Mouse (Mus musculus): ENCODE data around the gene Rab19. TPM values are rescaled to one million over a fixed set of nuclear protein-coding genes. Genes with fewer than 3 reads are reported as not detected.
"Not testable (repeated sequence)": the region's sequence is repeated elsewhere in the genome, so short reads cannot be mapped to it uniquely, and the experiment has no call there.

Rab19 gene
- polyA plus RNA-seq, 1 experiment from 2014 or later, result 1.7 TPM

- peak overlapping the region; percentile 30; the same call in 1 of the 2 replicates for H3K27ac ChIP-seq (ENCODE audit: low read depth, low read length)
- no peak overlapping the region for H3K9ac ChIP-seq (ENCODE audit: low read depth, low read length)
- no peak overlapping the region for H3K4me2 ChIP-seq (replicated peaks; ENCODE audit: low read depth, low read length)
- no peaks in the 10 kb centered on the region for H3K4me1 ChIP-seq (ENCODE audit: control insufficient read depth, insufficient read depth, low read length)
- H3K9me3 ChIP-seq (ENCODE audit: control insufficient read depth, low read length), result no peaks in the 10 kb centered on the region
- no peak for ATAC-seq (ENCODE audit: low FRiP score, low TSS enrichment)
- peaks cover 64% of the 10 kb centered on the region for H3K36me3 ChIP-seq (ENCODE audit: control insufficient read depth, insufficient read depth, low read length)
- H3K27me3 ChIP-seq (ENCODE audit: control insufficient read depth, insufficient read depth, low read length), result no peaks in the 10 kb centered on the region
- H3K4me3 ChIP-seq (ENCODE audit: low read length), result no peak overlapping the region
- 35% methylated on average over 4 of the region's 4 CpGs for WGBS
Measured at GRCm38 (mm10) chr6:39347880-39348814, 32.8 kb upstream of the Rab19 start.

- no peak overlapping the region for H3K27ac ChIP-seq (ENCODE audit: low read depth, low read length)
- H3K9me3 ChIP-seq (ENCODE audit: control insufficient read depth, low read length), result no peaks in the 10 kb centered on the region
- no peak overlapping the region for H3K4me2 ChIP-seq (replicated peaks; ENCODE audit: low read depth, low read length)
- H3K4me1 ChIP-seq (ENCODE audit: control insufficient read depth, insufficient read depth, low read length), result no peaks in the 10 kb centered on the region
- H3K4me3 ChIP-seq (ENCODE audit: low read length), result no peak overlapping the region
- no peaks in the 10 kb centered on the region for H3K27me3 ChIP-seq (ENCODE audit: control insufficient read depth, insufficient read depth, low read length)
- 87% methylated on average over 6 of the region's 6 CpGs for WGBS
- H3K36me3 ChIP-seq (ENCODE audit: control insufficient read depth, insufficient read depth, low read length), result peaks cover 65% of the 10 kb centered on the region
- ATAC-seq (ENCODE audit: low FRiP score, low TSS enrichment), result no peak
- H3K9ac ChIP-seq (ENCODE audit: low read depth, low read length), result no peak overlapping the region
Measured at GRCm38 (mm10) chr6:39348946-39349345, 32.0 kb upstream of the Rab19 start.

GRCm38 (mm10) chr6:39359207-39359606 lies 21.8 kb upstream of the Rab19 start:
- H3K27ac ChIP-seq (ENCODE audit: low read depth, low read length); H3K9me3 ChIP-seq (ENCODE audit: control insufficient read depth, low read length): not testable (repeated sequence)
- peaks cover 48% of the 10 kb centered on the region for H3K36me3 ChIP-seq (ENCODE audit: control insufficient read depth, insufficient read depth, low read length)

GRCm38 (mm10) chr6:39362684-39363083 lies 18.3 kb upstream of the Rab19 start:
- no peak overlapping the region for H3K4me2 ChIP-seq (replicated peaks; ENCODE audit: low read depth, low read length)
- H3K36me3 ChIP-seq (ENCODE audit: control insufficient read depth, insufficient read depth, low read length), result peaks cover 39% of the 10 kb centered on the region
- H3K27me3 ChIP-seq (ENCODE audit: control insufficient read depth, insufficient read depth, low read length), result no peaks in the 10 kb centered on the region
- no peaks in the 10 kb centered on the region for H3K9me3 ChIP-seq (ENCODE audit: control insufficient read depth, low read length)
- H3K27ac ChIP-seq (ENCODE audit: low read depth, low read length), result no peak overlapping the region
- no peak overlapping the region for H3K9ac ChIP-seq (ENCODE audit: low read depth, low read length)
- H3K4me3 ChIP-seq (ENCODE audit: low read length), result no peak overlapping the region
- H3K4me1 ChIP-seq (ENCODE audit: control insufficient read depth, insufficient read depth, low read length), result no peaks in the 10 kb centered on the region
- 94% methylated on average over 2 of the region's 2 CpGs for WGBS
- no peak for ATAC-seq (ENCODE audit: low FRiP score, low TSS enrichment)

More at GRCm38 (mm10) chr6:39359207-39359606, 21.8 kb upstream of the Rab19 start:
- H3K4me3 ChIP-seq (ENCODE audit: low read length); H3K4me1 ChIP-seq (ENCODE audit: control insufficient read depth, insufficient read depth, low read length); H3K9ac ChIP-seq (ENCODE audit: low read depth, low read length); ATAC-seq (ENCODE audit: low FRiP score, low TSS enrichment); H3K27me3 ChIP-seq (ENCODE audit: control insufficient read depth, insufficient read depth, low read length); H3K4me2 ChIP-seq (replicated peaks; ENCODE audit: low read depth, low read length): not testable (repeated sequence)
- WGBS, result 96% methylated on average over 9 of the region's 9 CpGs

GRCm38 (mm10) chr6:39369631-39370030 lies 11.3 kb upstream of the Rab19 start:
- H3K4me2 ChIP-seq (replicated peaks; ENCODE audit: low read depth, low read length), result no peak overlapping the region
- H3K9ac ChIP-seq (ENCODE audit: low read depth, low read length), result no peak overlapping the region
- H3K27me3 ChIP-seq (ENCODE audit: control insufficient read depth, insufficient read depth, low read length), result no peaks in the 10 kb centered on the region
- no peak for ATAC-seq (ENCODE audit: low FRiP score, low TSS enrichment)
- peaks cover 16% of the 10 kb centered on the region for H3K36me3 ChIP-seq (ENCODE audit: control insufficient read depth, insufficient read depth, low read length)
- H3K9me3 ChIP-seq (ENCODE audit: control insufficient read depth, low read length), result no peaks in the 10 kb centered on the region
- no peak overlapping the region for H3K4me3 ChIP-seq (ENCODE audit: low read length)
- H3K27ac ChIP-seq (ENCODE audit: low read depth, low read length), result no peak overlapping the region
- peaks cover 18% of the 10 kb centered on the region for H3K4me1 ChIP-seq (ENCODE audit: control insufficient read depth, insufficient read depth, low read length)
- WGBS, result 80% methylated on average over 3 of the region's 3 CpGs

GRCm38 (mm10) chr6:39372042-39372441 lies 8.9 kb upstream of the Rab19 start:
- no peaks in the 10 kb centered on the region for H3K27me3 ChIP-seq (ENCODE audit: control insufficient read depth, insufficient read depth, low read length)
- no peak overlapping the region for H3K27ac ChIP-seq (ENCODE audit: low read depth, low read length)
- H3K9me3 ChIP-seq (ENCODE audit: control insufficient read depth, low read length), result no peaks in the 10 kb centered on the region
- no peak for ATAC-seq (ENCODE audit: low FRiP score, low TSS enrichment)
- H3K4me2 ChIP-seq (replicated peaks; ENCODE audit: low read depth, low read length), result no peak overlapping the region
- H3K4me3 ChIP-seq (ENCODE audit: low read length), result no peak overlapping the region
- H3K9ac ChIP-seq (ENCODE audit: low read depth, low read length), result no peak overlapping the region
- peaks cover 25% of the 10 kb centered on the region for H3K4me1 ChIP-seq (ENCODE audit: control insufficient read depth, insufficient read depth, low read length)
- peaks cover 5% of the 10 kb centered on the region; the same call in 1 of the 2 replicates for H3K36me3 ChIP-seq (ENCODE audit: control insufficient read depth, insufficient read depth, low read length)

GRCm38 (mm10) chr6:39372727-39373126 lies 8.2 kb upstream of the Rab19 start:
- Histone ChIP-seq H3K4me3 (ENCODE audit: low read length) (no peak overlapping the region), H3K36me3 (ENCODE audit: control insufficient read depth, insufficient read depth, low read length) (peaks cover 5% of the 10 kb centered on the region; the same call in 1 of the 2 replicates), H3K27ac (ENCODE audit: low read depth, low read length) (peak overlapping the region; percentile 66), H3K9me3 (ENCODE audit: control insufficient read depth, low read length) (no peaks in the 10 kb centered on the region), H3K9ac (ENCODE audit: low read depth, low read length) (no peak overlapping the region), H3K27me3 (ENCODE audit: control insufficient read depth, insufficient read depth, low read length) (no peaks in the 10 kb centered on the region), H3K4me2 (replicated peaks; ENCODE audit: low read depth, low read length) (peak overlapping the region; percentile 15; the same call in 1 of the 2 replicates), H3K4me1 (ENCODE audit: control insufficient read depth, insufficient read depth, low read length) (peaks cover 25% of the 10 kb centered on the region)
- 15% methylated on average over 7 of the region's 7 CpGs for WGBS
- ATAC-seq (ENCODE audit: low FRiP score, low TSS enrichment), result peak; percentile 41; the same call in 1 of the 2 replicates

- H3K4me1 ChIP-seq (ENCODE audit: control insufficient read depth, insufficient read depth, low read length), result peaks cover 25% of the 10 kb centered on the region
- no peak overlapping the region for H3K9ac ChIP-seq (ENCODE audit: low read depth, low read length)
- 0 out of 2 replicates have a peak overlapping the region, but pooled peaks have one; percentile 15 for H3K4me2 ChIP-seq (replicated peaks; ENCODE audit: low read depth, low read length)
- H3K4me3 ChIP-seq (ENCODE audit: low read length), result no peak overlapping the region
- peaks cover 5% of the 10 kb centered on the region; the same call in 1 of the 2 replicates for H3K36me3 ChIP-seq (ENCODE audit: control insufficient read depth, insufficient read depth, low read length)
- H3K27me3 ChIP-seq (ENCODE audit: control insufficient read depth, insufficient read depth, low read length), result no peaks in the 10 kb centered on the region
- H3K27ac ChIP-seq (ENCODE audit: low read depth, low read length), result no peak overlapping the region
- ATAC-seq (ENCODE audit: low FRiP score, low TSS enrichment), result peak; percentile 56
- H3K9me3 ChIP-seq (ENCODE audit: control insufficient read depth, low read length), result no peaks in the 10 kb centered on the region
- WGBS, result 25% methylated on average over 4 of the region's 4 CpGs
Measured at GRCm38 (mm10) chr6:39373301-39373955, 7.5 kb upstream of the Rab19 start.

- Histone ChIP-seq H3K27me3 (ENCODE audit: control insufficient read depth, insufficient read depth, low read length) (peaks cover 2% of the 10 kb centered on the region; the same call in 1 of the 2 replicates), H3K36me3 (ENCODE audit: control insufficient read depth, insufficient read depth, low read length) (peaks cover 5% of the 10 kb centered on the region; the same call in 1 of the 2 replicates), H3K9ac (ENCODE audit: low read depth, low read length) (peak overlapping the region; percentile 87), H3K9me3 (ENCODE audit: control insufficient read depth, low read length) (no peaks in the 10 kb centered on the region), H3K4me1 (ENCODE audit: control insufficient read depth, insufficient read depth, low read length) (peaks cover 23% of the 10 kb centered on the region), H3K4me2 (replicated peaks; ENCODE audit: low read depth, low read length) (peak overlapping the region; percentile 71), H3K27ac (ENCODE audit: low read depth, low read length) (no peak overlapping the region), H3K4me3 (ENCODE audit: low read length) (peak overlapping the region; percentile 95)
- no peak for ATAC-seq (ENCODE audit: low FRiP score, low TSS enrichment)
- WGBS, result 11% methylated on average over 9 of the region's 9 CpGs
Measured at GRCm38 (mm10) chr6:39376775-39377174, 4.2 kb upstream of the Rab19 start.

All from kidney, embryonic 14.5 days (tissue).